Mouse (Mus musculus) T-cell, adult 2 months (primary cell): ENCODE data around the gene BC003965.
A peak's percentile ranks its signal among the peaks of the same experiment; 100 is the strongest.

Source experiments
- DNase-seq: peaks from one replicate; pipeline ENCODE4 v3.0.0; 2022; ENCODE audit warnings: low spot score

The BC003965 gene

GRCm38 (mm10) chr17:25184129-25184691 is at the start of gene BC003965:
Gene BC003965, plus strand, starts transcription at chr17:25184554.
- peak; percentile 98 for DNase-seq

- no peak for DNase-seq
Observed at GRCm38 (mm10) chr17:25135622-25136021, 48.7 kb upstream of the BC003965 start.

GRCm38 (mm10) chr17:25138803-25139202 is 45.6 kb upstream of the BC003965 start:
- no peak for DNase-seq

- DNase-seq: peak; percentile 12
Observed at GRCm38 (mm10) chr17:25139960-25140359, 44.4 kb upstream of the BC003965 start.

GRCm38 (mm10) chr17:25162161-25162560 is 22.2 kb upstream of the BC003965 start, which contains the start of gene Ccdc154:
Gene Ccdc154, plus strand, starts transcription at chr17:25162461.
- DNase-seq: no peak

- no peak for DNase-seq
Observed at GRCm38 (mm10) chr17:25163387-25163786, 21.0 kb upstream of the BC003965 start.

- DNase-seq: no peak
Observed at GRCm38 (mm10) chr17:25164770-25165169, 19.6 kb upstream of the BC003965 start.

GRCm38 (mm10) chr17:25165970-25166671 is 18.2 kb upstream of the BC003965 start:
- no peak for DNase-seq

- no peak for DNase-seq
Observed at GRCm38 (mm10) chr17:25169706-25170105, 14.6 kb upstream of the BC003965 start.

GRCm38 (mm10) chr17:25172558-25172957 is 11.8 kb upstream of the BC003965 start:
- no peak for DNase-seq

GRCm38 (mm10) chr17:25175411-25175810 is 8.9 kb upstream of the BC003965 start, which contains the start of gene Gm38655:
Gene Gm38655, minus strand, starts transcription at chr17:25175471.
- DNase-seq: no peak

- DNase-seq: peak; percentile 15
Observed at GRCm38 (mm10) chr17:25183232-25183631, 1.1 kb upstream of the BC003965 start.

GRCm38 (mm10) chr17:25184961-25185360 is 607 bp downstream of the BC003965 start:
- no peak for DNase-seq

- no peak for DNase-seq
Observed at GRCm38 (mm10) chr17:25187784-25188149, 3.4 kb downstream of the BC003965 start.

- peak; percentile 77 for DNase-seq
Observed at GRCm38 (mm10) chr17:25188150-25189031, 4.0 kb downstream of the BC003965 start, which contains the start of gene Unkl. Gene Unkl, plus strand, starts transcription at chr17:25188397.

GRCm38 (mm10) chr17:25189091-25189490 is 4.7 kb downstream of the BC003965 start:
- DNase-seq: no peak

- DNase-seq: no peak
Observed at GRCm38 (mm10) chr17:25202401-25202800, 18.0 kb downstream of the BC003965 start.

- DNase-seq: no peak
Observed at GRCm38 (mm10) chr17:25210006-25210405, 25.7 kb downstream of the BC003965 start.

- DNase-seq: no peak
Observed at GRCm38 (mm10) chr17:25210680-25211466, 26.5 kb downstream of the BC003965 start.

GRCm38 (mm10) chr17:25211705-25212104 is 27.4 kb downstream of the BC003965 start:
- no peak for DNase-seq

GRCm38 (mm10) chr17:25215431-25215830 is 31.1 kb downstream of the BC003965 start:
- DNase-seq: no peak

- no peak for DNase-seq
Observed at GRCm38 (mm10) chr17:25218967-25219366, 34.6 kb downstream of the BC003965 start.
